Mouse (Mus musculus) spleen, adult 2 months (tissue): ENCODE measurements around the gene Dpp6. TPM values are rescaled to one million over a fixed set of nuclear protein-coding genes. Genes with fewer than 3 reads are reported as not detected.
"Not testable (repeated sequence)": the region's sequence is repeated elsewhere in the genome, so short reads cannot be mapped to it uniquely, and the experiment has no call there.

Experiments
- DNase-seq, 2 experiments: peaks; one replicate each; pipeline versions ENCODE4 v3.0.0 to v3.0.0-alpha.2; 2012 to 2021; ENCODE audit warnings: low spot score in 2 of 2, low read depth in 1 of 2
- H3K27ac ChIP-seq: fragments of 200-500 bp; 2 replicates; pipeline ENCODE4 v1.5.1; 2012; ENCODE audit warnings: low read length, inconsistent platforms; ENCODE audit not compliant: insufficient read depth
- H3K27me3 ChIP-seq: fragments of 200-500 bp; 2 replicates; pipeline ENCODE4 v1.6.1; 2012; ENCODE audit warnings: mild to moderate bottlenecking, moderate library complexity, low read length, inconsistent platforms; ENCODE audit not compliant: control insufficient read depth, insufficient read depth
- H3K36me3 ChIP-seq: fragments of 200-500 bp; 2 replicates; pipeline ENCODE4 v1.6.1; 2012; ENCODE audit warnings: mild to moderate bottlenecking, low read length, inconsistent platforms; ENCODE audit not compliant: control insufficient read depth, insufficient read depth
- H3K4me1 ChIP-seq: fragments of 200-500 bp; 2 replicates; pipeline ENCODE4 v1.6.1; 2011; ENCODE audit warnings: inconsistent platforms; ENCODE audit not compliant: control insufficient read depth, insufficient read depth, insufficient read length
- H3K4me3 ChIP-seq: fragments of 200-500 bp; 2 replicates; pipeline ENCODE4 v1.5.1; 2011; ENCODE audit warnings: mild to moderate bottlenecking, inconsistent platforms; ENCODE audit not compliant: insufficient read depth, insufficient read length; ENCODE audit errors: extremely low read depth
- CTCF ChIP-seq: fragments of 200-500 bp; IDR thresholded peaks from 2 replicates; pipeline ENCODE4 v1.5.1; 2011; ENCODE audit warnings: mild to moderate bottlenecking, inconsistent platforms; ENCODE audit not compliant: insufficient read depth, insufficient read length, insufficient replicate concordance; ENCODE audit errors: extremely low read depth
- POLR2A ChIP-seq: fragments of 200-500 bp; IDR thresholded peaks from 2 replicates; pipeline ENCODE4 v1.6.1; 2011; ENCODE audit warnings: low read depth, low read length, inconsistent platforms
- WGBS: fragments of 180-500 bp; shearing (Covaris S2); methylation state at CpG from one replicate; pipeline ENCODE4 v1.1.7; 2018; 5-methylcytosine and 5-hydroxymethylcytosine counted together
- polyA plus RNA-seq: library from polyadenylated mRNA; depleted of rRNA; stranded (reverse); fragments of >200 nt; gene quantifications from 2 replicates; pipeline ENCODE4 v1.2.3, GENCODE M21; 2012

Dpp6 gene
- polyA plus RNA-seq, 1 experiment = 0.11 TPM

DNA sequence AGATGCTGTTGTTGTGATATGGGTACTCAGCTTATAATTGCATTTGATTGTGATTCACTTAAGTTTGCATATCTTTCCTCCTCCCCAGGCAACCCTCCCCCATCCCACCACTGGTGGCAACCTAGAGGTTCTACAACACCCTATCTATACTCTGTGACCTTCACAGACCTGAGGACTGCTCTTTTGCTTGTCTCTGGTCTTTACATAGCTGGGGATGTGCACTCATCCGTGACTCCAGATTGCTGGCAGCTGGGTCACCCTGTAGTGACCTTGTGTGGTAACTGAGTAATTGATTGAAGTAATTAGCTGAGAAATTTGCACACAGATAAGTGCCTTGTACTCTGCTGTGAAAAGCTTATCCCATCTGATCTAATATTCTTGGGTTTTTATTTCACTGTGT lies 669.1 kb downstream of the Dpp6 start:
- H3K27me3 ChIP-seq = no peaks in the 10 kb centered on the region
- TF ChIP-seq POLR2A (no peak), CTCF (no peak)
- H3K4me1 ChIP-seq = no peaks in the 10 kb centered on the region
- no peak overlapping the region for H3K4me3 ChIP-seq
- 74% methylated on average over 1 of the region's 1 CpGs for WGBS
- no peak for DNase-seq
- no peaks in the 10 kb centered on the region for H3K36me3 ChIP-seq
- H3K27ac ChIP-seq = no peak overlapping the region

DNA sequence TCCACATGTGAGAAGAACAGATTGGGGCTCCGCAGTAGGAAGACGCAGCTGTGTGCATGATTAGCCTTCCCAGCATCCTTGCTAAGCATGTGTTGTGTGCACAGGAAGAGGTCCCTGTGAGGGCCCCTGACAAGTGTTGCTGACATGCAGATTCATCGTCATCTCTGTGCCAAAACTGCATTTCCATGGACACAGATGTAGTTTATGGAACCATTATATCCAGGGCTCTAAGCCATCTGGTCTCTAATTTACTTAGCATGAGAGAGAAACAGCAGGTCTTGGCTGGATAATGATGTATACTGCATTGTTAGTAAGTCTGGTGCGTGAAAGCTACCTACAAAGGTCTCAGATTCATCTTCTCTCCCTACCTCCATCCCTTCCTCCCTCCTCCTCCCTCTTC lies 673.9 kb downstream of the Dpp6 start:
- H3K4me1 ChIP-seq = no peaks in the 10 kb centered on the region
- 87% methylated on average over 4 of the region's 4 CpGs for WGBS
- H3K4me3 ChIP-seq = no peak overlapping the region
- no peaks in the 10 kb centered on the region for H3K36me3 ChIP-seq
- TF ChIP-seq CTCF (no peak), POLR2A (no peak)
- DNase-seq = no peak
- no peaks in the 10 kb centered on the region for H3K27me3 ChIP-seq
- H3K27ac ChIP-seq = no peak overlapping the region

DNA sequence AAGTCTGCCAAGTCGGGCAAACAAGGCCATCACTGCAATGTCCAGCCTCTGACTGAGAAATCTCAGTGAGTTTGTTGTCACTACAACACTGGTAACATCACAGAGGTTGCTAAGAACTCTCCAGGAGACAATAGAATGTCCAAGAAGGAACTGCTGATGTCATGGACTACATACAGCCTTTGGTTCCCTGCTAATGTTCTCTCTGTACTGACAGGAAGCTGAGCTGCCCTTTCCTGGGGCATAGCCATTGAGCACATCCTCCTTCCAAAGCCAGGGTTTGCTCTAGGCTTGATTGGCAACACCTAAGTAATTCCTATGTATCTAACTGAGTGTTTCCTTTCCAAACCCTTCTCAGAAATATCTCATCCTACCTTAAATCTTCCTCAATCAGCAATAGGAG lies 684.3 kb downstream of the Dpp6 start, which contains the start of gene Speer4b:
Speer4b (minus strand) TSS at position 101 of the 400 bp plus-strand sequence.
- H3K27me3 ChIP-seq, H3K36me3 ChIP-seq, H3K4me1 ChIP-seq, H3K4me3 ChIP-seq, H3K27ac ChIP-seq, DNase-seq: not testable (repeated sequence)
- 58% methylated on average over 1 of the region's 1 CpGs for WGBS

DNA sequence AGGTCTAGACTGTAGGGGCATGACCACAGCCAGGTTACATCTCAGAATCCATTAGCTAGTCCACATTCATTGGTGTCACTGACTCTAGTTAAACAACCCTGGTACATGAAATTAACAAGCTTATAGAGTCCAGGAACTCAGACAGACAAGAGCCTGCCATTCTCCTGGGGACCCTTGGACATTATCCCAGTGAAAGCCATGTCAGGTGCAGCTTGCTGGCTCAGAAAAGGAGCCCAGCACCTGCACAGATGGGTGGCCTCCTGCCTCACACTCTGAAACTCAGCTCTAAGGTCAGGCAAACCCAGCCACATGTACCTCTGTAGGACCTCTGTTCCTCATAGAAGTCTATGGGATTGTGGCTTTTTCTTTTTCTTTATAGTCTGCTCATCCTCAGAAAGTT lies 701.7 kb downstream of the Dpp6 start:
- H3K4me3 ChIP-seq = no peak overlapping the region
- H3K27me3 ChIP-seq = no peaks in the 10 kb centered on the region
- DNase-seq = no peak
- H3K27ac ChIP-seq = no peak overlapping the region
- no peaks in the 10 kb centered on the region for H3K36me3 ChIP-seq
- TF ChIP-seq POLR2A = no peak
- no peak for TF ChIP-seq CTCF
- H3K4me1 ChIP-seq = no peaks in the 10 kb centered on the region

DNA sequence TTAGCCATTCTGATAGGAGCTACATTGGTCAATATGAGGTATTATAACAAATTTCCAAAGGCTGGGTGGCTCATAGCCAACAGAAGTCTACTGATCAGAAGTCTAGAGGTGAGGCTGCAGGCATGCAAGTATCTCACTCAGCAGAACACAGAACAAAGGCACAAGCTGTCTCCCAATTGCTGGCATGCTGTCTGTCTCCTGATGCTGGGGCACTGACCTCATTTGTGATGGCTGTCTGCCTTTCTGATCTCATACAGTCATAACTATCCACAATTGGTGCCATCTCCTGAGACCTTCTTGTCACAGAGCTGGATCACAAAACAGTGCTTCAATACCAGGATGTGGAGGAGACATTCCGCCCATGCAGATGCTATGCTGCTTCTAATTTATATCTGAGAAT lies 709.9 kb downstream of the Dpp6 start:
- WGBS = 82% methylated on average over 1 of the region's 1 CpGs

DNA sequence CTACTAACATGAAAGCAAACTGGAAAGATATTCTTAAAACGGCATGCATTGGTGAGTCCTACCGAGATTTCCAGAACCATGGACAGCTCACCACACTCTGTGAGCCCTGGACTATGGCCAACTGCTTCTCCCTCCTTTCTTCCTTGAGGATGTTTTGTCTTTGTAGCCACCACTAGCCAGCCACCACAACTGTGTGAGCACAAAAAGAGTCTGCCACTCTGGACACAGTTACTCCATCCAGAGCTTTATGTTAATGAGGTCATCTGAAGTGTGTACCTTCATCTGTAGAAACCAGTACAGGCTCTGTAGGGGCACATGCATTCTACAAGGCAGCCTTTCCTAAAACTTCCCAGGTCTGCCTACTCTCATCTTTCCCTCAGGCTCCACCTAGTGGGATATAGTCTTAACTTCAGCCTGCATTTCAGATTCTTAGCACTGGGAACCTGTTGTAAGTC lies 727.8 kb downstream of the Dpp6 start:
- DNase-seq = no peak
- TF ChIP-seq CTCF (no peak), POLR2A (no peak)
- no peaks in the 10 kb centered on the region for H3K4me1 ChIP-seq
- H3K27ac ChIP-seq = no peak overlapping the region
- H3K4me3 ChIP-seq = no peak overlapping the region
- H3K36me3 ChIP-seq = no peaks in the 10 kb centered on the region
- no peaks in the 10 kb centered on the region for H3K27me3 ChIP-seq
- WGBS = 19% methylated on average over 2 of the region's 2 CpGs

More for the DNA sequence above, 709.9 kb downstream of the Dpp6 start:
- Histone ChIP-seq H3K27me3 (no peaks in the 10 kb centered on the region), H3K27ac (no peak overlapping the region), H3K4me3 (no peak overlapping the region), H3K36me3 (no peaks in the 10 kb centered on the region), H3K4me1 (no peaks in the 10 kb centered on the region)
- DNase-seq = no peak
- TF ChIP-seq CTCF (no peak), POLR2A (no peak)

DNA sequence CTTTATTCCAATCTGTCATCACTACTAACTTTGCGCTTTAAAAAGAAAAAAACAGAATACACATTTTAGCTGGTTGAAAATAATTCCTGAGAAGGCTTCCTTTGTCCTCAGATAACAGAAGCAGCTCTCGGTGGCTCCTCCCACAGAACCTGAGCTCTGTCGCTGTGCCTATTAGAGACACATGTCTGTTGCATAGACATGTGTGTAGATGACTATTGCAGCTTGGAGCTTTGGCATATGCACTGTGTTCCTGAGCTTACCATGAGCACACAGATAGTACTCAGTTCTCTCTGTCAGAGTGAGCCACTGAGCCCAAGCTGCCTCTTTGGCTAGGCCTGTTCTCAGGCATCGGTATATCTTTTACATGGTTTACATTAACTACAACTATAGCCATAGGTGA lies 732.3 kb downstream of the Dpp6 start:
- H3K27me3 ChIP-seq = no peaks in the 10 kb centered on the region
- 85% methylated on average over 4 of the region's 4 CpGs for WGBS
- DNase-seq = no peak
- H3K4me3 ChIP-seq = no peak overlapping the region
- H3K36me3 ChIP-seq = no peaks in the 10 kb centered on the region
- no peak for TF ChIP-seq POLR2A
- no peak for TF ChIP-seq CTCF
- no peak overlapping the region for H3K27ac ChIP-seq
- H3K4me1 ChIP-seq = no peaks in the 10 kb centered on the region

DNA sequence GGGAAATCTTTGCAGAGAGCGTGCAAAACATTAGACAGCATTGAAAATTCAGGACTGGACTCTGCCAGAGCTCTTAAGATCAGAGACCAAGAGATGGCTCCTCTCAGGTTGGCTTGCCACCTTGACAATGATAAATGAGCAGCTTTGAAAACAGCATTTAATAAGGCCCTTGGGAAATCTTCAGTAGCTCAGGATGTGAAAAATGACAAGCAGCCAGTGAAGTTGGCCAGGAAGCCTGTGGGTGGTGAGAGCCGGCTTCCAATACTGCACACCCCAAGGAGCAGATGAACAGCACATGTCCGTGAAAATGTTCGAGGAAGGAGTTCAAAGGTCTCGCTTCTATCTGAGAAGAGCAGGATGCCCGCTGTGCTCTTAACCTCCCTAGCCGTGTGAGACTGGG lies 748.7 kb downstream of the Dpp6 start:
- no peaks in the 10 kb centered on the region for H3K4me1 ChIP-seq
- TF ChIP-seq POLR2A (no peak), CTCF (no peak)
- no peak overlapping the region for H3K4me3 ChIP-seq
- 81% methylated on average over 7 of the region's 7 CpGs for WGBS
- H3K27me3 ChIP-seq = no peaks in the 10 kb centered on the region; the same call in 1 of the 2 replicates
- H3K27ac ChIP-seq = no peak overlapping the region
- no peak for DNase-seq
- H3K36me3 ChIP-seq = no peaks in the 10 kb centered on the region
